Mouse (Mus musculus) lung, postnatal 4 days (tissue): ENCODE measurements around the gene Tep1.
"Not testable (repeated sequence)": the region's sequence is repeated elsewhere in the genome, so short reads cannot be mapped to it uniquely, and the experiment has no call there.

Source experiments
- DNase-seq, 2 experiments: peaks; one replicate each; pipeline ENCODE4 v3.0.0; 2021

Gene Tep1

DNA sequence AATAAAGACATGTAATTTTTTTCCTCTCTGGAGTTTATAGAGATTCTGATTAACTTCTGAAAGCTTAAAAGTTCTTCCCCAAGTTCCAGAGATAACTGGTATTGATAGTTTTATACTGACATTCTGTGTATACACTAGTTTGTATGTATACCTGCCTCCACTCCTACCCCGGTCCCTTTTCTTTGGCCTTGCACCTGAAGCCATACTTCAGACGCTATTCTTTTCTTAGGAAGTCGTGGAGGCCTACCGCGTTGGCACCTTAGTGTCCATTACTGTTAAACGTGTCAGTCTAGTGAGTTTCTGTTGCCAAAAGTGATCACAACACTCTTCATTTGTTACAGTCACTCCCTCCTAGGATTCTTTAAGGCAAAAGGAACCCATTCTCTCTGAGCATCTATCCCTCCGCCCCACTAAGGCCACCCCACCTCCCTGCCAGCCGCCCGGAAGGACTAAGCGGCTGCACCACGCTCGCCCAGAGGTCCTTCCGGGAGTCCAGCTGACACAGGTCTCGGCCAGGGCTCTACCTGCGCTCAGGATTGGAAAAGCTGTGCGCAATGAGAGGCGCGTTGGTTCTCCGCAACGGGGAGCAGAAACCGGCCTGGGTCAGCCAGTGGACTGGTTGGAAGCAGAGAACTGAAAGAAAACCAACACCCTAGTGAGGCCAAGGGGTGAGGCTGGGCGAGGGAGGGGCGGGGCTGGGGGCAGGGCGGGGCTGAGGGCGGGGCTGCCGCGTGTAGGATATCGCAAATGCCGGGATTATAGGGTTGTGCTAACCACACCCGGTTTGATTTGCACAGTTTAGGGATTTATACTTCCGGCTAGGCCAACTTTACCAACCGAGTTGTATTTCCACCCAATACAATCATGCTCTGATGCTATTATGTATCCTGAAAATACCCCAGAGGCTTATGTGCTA is at the start of gene Tep1:
Tep1 (minus strand) TSS at position 672 of the 916 bp plus-strand sequence.
- peak; percentile 83 to 84 for DNase-seq

DNA sequence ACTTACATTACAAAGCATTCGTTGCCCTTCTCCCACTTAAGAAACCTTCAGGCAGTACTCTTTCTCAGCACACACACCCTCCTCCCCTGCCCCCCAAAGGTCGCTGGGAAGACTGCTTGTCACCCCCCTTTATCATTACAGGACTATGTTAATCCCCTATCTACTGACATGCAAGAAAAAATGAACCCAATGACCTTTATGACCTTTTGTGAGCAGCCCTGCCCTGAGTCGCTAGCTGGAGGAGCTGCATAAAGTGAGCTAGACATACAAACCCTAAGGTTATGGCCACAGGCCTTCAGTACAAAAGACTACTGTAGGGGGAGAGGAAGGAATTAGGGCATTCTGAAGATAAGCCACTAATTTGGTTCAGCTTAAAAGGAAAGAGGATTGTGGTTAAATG is 41.0 kb upstream of the Tep1 start:
- DNase-seq, result no peak

DNA sequence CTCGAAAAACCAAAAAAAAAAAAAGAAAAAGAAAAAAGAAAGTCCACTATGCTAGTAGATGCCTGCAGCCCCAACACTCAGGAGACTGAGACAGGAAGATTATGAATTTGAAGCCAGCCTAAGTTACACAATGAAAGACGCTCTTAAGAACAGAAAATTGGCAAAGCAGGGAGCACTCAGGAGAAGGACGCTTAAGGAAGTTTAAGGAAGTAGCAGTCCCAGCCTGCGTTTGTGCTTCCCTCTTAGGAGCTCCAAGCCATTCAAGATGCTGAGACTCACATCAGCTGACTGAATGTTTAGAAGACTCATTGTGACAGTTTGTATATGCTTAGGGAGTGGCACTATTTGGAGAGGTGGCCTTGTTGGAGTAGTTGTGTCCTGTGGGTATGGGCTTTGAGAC is 37.8 kb upstream of the Tep1 start:
- no peak for DNase-seq

DNA sequence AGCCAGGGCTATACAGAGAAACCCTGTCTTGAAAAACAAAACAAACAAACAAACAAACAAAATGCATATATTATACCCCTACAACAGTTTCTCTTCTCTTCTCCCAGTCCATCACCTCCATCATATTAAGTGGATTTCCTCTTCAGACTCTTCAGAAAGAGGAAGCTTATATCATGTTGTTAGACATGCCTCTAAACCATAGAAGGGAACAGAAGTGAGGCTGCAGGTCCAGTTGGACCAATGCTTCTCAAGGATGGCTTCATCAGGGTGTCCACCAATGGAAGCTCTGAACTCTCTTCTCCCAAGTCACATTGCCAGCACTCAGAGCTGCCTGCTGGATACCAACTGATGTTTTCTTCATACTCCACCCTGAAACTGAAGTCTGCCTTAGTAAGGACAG is 35.0 kb upstream of the Tep1 start:
- DNase-seq, result not testable (repeated sequence)

DNA sequence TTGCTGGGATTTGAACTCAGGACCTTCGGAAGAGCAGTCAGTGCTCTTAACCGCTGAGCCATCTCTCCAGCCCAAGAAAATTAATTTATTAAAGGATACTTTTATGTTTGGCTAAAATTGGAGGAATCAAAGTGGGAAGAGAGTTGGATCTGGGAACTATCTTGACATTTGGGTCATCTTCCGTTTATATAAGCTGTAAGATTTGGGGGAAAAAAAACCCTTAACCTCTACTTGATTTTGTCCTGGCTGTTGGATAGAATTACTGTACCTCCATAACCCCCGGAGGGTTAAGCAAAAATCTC is 34.4 kb upstream of the Tep1 start:
- no peak for DNase-seq

DNA sequence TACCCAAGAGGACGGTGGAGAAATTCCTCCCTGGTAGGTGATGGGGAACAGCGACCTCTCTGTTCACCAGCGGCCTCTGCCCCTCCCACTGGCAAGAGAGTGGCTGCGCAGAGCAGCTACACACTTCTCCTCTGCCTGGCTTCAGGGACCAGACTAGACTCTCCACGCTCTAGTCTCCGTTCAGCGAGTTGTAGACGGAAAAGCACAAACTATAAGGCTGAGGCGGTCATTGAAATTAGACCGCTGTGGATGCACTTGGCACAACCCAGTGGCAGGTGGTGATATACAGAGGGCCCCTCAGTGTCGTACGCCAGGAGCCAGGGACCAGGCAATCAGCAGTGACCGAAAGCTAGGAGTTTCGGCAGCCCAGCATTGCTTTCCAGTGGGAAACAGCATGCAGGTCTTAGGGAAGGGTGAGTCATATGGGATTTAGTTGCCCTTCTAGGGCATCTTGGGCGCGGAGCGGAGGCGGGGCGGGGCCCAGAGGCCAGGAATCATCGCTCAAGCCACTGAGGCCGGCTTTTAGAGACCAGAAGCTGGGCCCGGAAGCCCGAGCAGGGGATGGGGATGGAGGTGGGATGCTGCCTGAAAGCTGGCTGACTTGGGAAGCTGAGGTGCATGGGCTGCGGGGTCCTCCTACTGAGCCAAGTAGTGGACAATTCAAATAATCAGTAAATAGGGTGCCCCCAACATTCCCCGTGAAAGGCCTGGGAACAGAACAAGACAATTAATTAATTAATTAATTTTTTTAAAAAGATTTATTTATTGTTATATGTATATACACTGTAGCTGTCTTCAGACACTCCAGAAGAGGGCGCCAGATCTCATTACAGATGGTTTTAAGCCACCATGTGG is 33.8 kb upstream of the Tep1 start:
- peak; percentile 35 to 48 for DNase-seq

DNA sequence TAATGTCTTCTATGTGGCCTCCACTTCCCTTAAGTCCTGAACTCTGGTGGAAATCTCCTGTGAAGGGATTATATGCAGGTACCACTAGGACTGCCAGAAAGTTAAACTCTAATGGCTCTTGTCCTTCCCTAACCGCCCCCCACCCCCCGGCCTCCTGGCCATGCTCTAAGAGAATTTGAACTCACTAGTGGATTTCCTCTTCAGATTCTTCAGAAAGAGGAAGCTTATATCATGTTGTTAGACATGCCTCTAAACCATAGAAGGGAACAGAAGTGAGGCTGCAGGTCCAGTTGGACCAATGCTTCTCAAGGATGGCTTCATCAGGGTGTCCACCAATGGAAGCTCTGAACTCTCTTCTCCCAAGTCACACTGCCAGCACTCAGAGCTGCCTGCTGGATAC is 27.6 kb upstream of the Tep1 start:
- DNase-seq, result not testable (repeated sequence)

DNA sequence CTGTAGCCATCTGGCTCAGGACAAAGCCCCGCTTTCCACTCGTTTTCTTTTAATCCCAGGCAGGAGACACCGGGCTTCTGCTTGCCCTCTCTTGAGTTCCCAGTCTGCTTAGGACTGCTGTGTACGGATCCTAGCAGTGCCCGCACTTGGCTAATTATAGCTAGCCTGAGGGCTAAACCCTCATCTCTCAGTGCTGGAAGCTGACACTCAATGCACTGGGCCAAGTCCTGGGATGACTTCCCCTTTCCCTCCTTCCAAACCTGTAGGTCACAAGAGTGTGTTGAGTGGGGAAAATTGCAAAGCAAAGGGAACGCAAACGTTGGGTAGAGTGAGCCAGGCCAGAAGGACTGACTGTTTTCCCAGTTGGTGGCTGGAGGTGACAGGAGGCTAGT is 27.0 kb upstream of the Tep1 start, which contains the start of gene Klhl33:
Klhl33 (minus strand) TSS at position 134 of the 392 bp plus-strand sequence.
- DNase-seq, result no peak

DNA sequence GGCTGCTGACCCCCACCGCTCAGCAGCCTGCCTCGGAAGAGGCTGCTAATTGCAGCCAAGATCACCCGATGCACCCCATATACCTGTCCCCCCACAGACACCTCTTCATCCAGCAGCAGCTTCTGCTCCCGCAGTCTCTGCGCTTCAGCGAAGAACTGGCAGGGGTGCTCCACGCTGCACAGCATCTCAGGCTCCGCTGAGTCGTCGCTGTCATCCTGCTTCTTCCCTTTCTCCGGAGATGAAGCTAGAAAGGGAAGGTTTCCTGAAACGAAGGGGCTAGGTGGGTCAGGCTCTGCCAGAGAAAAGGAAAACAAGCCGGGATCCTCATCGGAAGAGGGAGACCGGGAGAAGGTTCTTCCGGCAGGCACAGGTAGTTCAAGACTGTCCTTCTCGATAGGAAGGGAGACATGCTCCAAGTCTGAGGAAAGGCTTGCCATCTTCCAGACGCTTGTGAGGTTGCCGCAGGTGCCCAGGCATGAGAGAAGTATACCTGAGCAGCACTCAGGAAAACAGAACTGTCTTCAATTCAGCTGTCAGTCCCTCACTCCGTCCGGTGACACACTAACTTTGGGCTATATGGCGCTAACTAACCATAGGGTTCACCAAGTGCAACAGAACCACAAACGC is 26.5 kb upstream of the Tep1 start:
- DNase-seq, result peak in 1 of 2 experiments; percentile 12

DNA sequence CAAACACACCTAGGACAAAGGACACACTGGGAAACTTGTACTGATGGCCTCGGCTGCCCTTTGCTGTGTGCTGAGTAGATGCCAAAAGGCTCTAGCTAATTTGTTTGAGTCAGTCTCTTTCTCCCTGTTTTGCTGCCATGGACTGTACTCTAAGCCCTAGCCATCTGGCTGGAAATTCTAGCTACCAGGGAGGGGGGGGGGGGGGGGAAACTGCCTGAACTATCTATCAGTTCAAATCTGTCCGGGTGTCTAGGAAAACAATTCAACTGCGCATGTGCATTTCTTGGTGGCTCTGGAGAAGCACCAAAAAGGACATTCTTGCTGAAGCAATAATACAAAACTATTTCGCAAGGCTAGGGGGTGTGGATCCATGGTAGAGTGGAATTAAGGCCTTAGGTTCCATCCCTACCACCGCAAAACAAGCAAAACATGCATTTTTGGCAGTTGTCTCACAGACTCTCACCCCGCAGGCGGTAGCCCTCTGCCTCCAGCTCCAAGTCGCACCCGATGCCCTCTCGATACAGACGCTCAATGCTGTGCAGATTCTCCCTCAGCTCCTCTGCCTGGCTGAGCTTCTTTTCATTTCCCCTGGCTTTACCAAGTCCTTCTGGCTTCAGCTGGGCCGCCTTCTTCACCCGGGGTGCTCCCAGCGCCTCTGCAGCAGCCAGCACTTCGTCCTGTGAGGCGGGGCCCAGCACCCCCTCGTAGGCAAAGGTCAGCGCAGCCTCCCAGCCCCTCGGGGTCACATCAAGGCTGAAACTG is 25.8 kb upstream of the Tep1 start:
- DNase-seq, result peak; percentile 49 to 51

DNA sequence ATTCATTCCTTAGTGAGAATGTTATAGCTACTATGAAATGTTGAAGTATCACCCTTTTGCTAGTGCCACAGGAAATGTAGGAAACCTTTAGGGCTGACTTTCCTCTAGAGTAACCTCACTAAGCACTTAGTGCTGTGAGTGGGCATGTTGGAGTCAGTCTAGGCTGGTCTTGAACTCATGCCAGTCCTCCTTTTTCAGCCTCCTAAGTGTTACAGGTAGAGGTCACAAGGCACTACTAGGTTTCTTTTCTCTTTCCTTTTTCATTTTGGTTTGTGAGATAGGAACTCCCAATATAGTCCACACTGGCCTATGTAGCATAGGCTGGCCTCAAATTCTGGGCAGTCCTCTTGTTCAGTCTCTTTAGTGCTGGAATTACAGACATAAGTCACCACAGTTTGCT is 25.0 kb upstream of the Tep1 start:
- no peak for DNase-seq

DNA sequence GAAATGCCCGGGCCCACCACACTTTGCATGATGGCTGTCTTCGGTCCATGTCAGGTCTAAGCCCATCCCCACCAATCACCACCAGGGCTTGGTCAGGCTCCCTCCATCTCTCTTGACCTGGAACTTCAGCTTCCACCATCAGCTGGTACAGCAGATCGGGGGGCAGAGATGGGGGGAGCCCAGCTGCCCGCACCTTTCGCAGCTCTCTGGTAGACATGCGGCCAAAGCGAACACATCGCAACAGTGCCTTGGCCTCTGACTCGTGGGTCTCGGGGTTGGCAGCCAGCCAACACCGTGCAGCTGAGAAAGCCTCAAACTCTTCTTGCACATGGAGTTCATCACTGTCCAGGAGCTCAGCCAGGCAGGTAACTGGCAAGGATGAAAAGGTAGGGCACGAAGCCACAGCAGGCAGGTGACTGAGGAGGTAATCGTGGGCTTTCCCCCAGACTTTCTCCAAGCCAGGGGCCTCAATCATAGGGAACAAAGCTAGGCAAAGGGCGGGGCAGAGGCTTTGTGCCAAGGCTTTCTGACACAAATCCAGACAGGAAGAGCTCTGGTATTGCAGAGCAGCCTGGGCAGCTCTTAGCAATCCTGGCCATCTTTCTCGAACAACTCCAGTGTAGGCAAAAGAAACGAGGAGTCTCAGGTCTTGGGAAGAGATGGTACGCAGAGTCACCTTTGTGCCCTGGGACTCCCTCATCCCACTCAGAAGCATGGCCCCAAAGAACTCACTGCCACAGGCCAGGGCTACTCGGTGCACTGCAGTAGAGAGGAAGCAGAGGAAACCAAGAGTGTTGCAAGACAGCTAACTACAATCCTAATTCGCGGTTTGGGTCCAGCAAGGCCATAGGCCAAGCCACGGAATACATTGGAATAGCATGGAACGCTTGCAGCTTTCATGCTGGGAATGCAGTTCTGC is 22.4 kb upstream of the Tep1 start:
- peak; percentile 45 to 59 for DNase-seq

DNA sequence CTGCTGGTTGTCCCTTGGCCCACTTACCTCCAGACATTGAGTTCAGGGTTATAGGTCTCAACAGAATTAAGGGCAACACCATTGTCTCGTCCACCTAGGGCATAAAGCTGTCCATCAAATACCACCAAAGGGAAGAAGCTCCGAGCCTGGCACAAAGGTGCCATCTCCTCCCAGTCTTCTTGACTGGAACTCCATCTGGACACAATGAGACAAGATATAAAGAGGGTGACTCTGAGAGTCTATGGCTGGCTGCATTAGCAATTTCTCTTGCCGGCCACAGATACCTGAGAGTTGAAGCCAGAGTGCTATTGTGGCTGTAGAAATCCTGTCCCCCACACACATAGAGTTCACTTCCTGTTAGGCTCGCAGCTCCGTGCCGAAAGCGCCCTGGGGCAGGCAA is 21.7 kb upstream of the Tep1 start:
- DNase-seq, result no peak

DNA sequence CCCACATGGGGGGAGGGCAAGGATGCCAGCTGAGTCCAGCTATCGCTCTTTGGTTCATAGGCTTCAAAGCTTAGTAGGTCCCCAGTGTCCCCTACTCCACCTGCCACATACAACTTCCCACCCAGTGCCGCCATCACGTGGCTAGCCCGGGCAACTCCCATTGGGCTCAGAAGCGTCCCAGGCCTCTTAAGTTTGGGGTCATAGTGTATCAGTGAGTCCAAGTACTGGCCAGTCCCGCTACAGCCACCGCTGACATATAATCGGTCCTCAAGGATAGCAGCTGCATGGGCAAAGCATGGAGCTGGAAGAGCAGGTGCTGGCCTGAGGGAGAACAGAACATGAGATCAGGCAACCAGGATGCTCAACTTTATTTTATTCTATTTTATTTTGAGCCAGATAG is 21.3 kb upstream of the Tep1 start:
- no peak for DNase-seq

DNA sequence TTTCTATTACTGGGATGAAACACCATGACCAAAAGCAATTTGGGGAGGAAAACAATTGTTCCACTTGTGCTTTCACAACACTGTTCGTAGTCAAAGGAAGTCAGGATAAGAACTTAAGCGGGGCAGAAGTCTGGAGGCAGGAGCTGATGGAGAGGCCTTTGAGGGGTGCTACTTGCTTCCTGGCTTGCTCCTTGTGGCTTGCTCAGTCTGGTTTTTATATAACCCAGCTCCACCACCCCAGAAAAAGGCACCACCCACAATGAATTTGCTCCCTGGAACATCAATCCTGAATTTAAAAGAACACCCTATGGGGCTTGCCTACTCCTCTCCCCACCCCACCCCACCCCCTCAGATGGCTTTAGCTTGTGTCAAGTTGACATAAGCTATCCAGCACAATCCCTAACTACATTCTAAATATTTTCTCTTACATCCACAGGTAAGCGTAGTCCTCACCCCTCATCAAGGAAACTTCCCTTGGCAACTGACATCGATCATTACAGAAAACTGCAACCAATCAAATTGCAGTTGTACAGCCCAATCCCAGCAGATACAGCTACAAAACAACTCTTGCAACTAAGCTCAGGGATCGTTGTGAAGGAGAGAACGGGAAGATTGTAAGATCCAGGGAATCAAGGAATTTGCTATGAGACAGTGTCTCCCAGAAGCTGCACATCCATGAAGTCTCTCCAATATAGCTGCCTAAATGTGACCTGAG is 6.0 kb upstream of the Tep1 start:
- no peak for DNase-seq

DNA sequence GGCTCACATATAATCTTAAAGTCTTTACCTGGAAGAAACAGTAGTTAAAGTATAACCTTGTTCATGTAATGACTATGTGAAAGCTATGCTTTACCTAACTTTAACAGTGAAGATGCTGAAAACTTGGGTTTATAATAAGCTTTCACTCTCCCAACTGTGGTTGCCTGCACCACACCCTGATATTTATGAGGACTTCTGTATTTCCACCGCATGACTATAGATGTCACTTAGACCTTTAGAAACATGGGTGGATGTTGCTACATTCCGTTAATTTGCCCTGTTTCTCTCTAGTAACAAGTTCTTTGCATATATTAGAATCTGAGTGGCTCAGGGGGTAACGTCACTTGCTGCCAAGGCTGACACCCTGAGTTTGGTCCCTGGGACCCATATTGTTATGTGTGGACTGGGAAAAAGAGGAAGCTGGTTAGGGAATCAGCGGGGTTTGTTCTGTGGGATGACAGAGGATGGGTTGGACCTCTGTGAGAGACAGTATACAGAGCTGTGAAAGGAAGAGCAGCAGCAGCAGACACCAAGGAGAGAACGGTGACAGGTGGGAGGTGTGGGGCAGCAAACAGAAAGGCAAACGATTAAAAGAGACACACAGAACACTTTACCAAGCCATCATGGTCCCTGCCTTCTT is 5.4 kb upstream of the Tep1 start:
- DNase-seq, result no peak

DNA sequence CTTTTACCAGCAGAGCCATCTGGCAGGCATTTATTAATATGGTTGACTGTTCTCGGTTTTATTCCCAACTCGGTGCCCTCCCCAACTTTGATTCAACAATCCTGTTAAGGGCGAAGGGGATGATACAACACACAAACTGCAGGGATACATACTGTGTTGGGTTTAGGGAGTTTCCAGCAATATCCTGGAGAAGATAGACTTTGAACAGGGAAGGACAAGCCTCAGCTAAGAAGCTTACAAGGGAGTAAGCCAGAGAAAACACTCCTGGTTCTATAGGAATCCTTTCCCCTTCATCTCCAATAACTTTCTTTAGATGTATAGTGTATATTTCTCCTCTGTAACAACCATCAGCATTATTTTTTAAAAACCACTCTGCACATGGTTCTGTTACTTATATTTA is 4.8 kb upstream of the Tep1 start:
- no peak for DNase-seq

DNA sequence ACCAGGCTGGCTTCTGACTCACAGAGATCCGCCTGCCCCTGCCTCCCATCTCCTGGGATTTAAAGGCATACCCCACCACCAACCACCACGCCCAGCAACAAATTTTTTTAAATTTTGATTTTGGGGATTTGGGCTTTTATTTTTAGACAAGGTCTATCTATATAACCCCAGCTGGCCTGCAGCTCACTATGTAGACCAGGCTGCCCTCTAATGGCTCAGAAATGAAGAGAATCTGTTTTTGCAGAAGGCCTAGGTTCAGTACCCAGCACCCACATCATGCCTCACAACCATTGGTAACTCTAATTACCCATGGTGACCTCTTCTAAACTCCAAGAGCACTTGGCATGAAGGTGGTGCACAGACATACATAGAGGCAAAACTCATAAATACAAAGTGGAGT is 924 bp upstream of the Tep1 start:
- no peak for DNase-seq

DNA sequence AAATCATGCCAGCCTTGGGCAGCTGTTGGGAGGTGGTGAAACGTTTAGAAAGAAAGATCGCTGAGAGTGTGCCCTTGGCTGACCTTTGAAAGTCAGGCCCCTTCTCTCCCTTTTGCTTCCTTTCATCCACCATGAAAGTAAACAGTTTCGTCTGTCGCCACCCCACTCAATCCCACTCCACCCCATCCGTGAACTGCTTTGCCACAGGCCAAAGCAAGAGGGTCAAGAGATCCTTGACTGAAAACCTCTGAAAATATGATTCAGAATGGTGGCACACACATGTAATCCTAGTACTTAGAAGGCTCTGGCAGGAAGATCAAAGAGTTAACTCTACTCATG is 414 bp upstream of the Tep1 start:
- DNase-seq, result peak; percentile 39 to 52

DNA sequence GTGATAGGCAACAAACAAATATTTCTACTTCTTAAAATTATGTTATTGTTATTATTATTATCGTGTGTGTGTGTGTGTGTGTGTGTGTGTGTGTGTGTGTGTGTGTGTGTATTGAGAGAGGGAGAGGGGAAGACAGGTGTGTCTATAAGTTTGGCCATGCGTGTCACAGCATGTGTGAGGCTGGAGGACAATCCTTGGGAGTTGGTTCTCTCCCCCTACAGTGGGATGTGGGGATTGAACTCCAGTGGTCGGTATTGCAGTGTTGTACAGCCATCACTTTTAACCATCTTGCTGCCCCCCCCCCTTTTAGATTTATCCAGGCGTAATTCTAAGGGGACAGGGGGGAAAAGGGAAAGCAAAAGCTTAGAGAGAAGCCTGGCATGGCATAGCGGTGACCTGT is 1.7 kb downstream of the Tep1 start:
- no peak for DNase-seq

DNA sequence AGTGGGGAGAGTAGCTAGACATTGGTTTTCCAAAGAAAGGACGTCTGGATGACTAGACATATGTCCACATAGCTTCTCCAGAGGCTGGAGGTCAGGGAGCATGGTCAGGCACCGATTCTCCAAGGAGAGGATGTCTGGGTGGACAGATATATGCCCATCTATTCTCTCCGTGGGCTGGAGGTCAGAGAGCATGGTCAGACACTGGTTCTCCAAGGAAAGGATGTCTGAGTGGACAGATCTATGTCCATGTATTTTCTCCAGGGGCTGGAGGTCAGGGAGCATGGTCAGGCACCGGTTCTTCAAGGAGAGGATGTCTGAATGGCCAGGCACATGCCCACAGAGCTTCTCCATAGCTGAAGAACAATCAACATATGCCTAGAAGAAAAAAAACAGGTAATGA is 2.1 kb downstream of the Tep1 start:
- DNase-seq, result no peak
